Mouse (Mus musculus): ENCODE measurements around the gene Hspa1l. TPM values are rescaled to one million over a fixed set of nuclear protein-coding genes. Genes with fewer than 3 reads are reported as not detected.
"Not testable (repeated sequence)": the region's sequence is repeated elsewhere in the genome, so short reads cannot be mapped to it uniquely, and the experiment has no call there.

The Hspa1l gene
- total RNA-seq (2021): 10 to 100 TPM; 11.6 to 14.8 TPM
- long read RNA-seq, experiment 1, transcript Hspa1l-201 (2 exons, 2,472 nt): major isoform, 12 of 14 reads
- long read RNA-seq, experiment 1, partial matches to known transcripts: 2 of 14 reads
- long read RNA-seq, experiment 1, other reads (novel, unspliced or antisense): 0 of 14 reads
- long read RNA-seq, experiment 2, transcript Hspa1l-201 (2 exons, 2,472 nt): major isoform, 9 of 14 reads
- long read RNA-seq, experiment 2, partial matches to known transcripts: 5 of 14 reads
- long read RNA-seq, experiment 2, other reads (novel, unspliced or antisense): 0 of 14 reads

DNA sequence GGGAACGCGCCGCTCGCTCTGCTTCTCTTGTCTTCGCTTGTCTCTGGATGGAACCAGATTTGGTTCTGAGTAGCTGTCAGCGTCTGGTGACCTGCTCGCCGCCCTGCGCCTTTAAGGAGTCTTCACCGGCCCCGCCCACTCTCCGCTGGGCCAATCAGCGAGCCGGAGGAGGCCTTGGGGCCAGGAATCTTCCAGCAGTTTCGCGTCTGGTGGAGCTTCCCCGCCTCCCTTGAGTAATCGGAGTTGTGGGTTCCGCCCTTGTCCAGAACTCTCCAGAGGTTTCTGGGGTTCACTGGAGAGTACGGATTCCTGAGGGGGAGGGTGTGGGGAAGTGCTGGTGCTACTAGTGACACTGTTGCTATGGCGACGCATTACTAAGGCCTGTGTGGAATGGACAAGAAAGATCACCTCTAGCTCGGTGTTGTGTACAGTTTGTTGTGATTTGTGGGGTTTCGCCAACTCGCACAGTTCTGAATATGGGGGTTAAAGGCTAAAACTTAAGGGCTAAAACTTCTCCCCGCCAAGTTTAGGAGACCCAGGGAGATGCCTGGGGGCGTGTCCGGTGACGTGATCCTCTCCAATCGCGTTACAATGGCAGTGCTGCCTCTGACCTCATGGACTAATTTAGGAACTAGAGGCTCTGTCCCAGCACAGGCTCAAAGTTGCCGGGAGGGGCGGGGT lies at the start of gene Hspa1l, which contains the start of gene Hspa1a:
TSS of gene Hspa1l (plus strand) at position 635 of the 681 bp plus-strand sequence.
TSS of gene Hspa1a (minus strand) at position 88 of the 681 bp plus-strand sequence.
- DNase-seq: peak; percentile 82
- intact Hi-C loops (cut with DNase I; ENCODE audit: low total_unique reads): not testable (repeated sequence)

DNA sequence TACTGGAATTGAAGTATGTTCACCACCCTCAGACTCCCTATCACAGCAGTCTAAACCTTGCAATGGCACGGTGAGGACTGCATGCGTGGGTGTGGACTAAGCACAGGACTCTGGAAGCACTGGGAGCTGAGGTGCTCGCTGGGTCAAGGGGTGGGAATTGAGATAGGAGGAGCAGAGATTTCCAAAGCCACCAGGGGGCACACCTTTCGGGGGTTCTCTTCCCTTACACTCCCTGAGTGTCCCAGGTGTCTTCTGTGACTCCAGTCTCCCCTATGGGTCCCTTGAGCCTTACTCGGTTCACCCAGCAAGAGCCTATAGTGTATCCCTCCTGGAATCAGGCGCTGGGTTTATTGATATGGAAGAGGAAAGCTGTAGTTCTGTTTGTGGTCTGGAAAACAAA lies 49.6 kb upstream of the Hspa1l start:
- intact Hi-C loops (cut with DNase I; ENCODE audit: low total_unique reads): no loop called here
- no peak for DNase-seq

DNA sequence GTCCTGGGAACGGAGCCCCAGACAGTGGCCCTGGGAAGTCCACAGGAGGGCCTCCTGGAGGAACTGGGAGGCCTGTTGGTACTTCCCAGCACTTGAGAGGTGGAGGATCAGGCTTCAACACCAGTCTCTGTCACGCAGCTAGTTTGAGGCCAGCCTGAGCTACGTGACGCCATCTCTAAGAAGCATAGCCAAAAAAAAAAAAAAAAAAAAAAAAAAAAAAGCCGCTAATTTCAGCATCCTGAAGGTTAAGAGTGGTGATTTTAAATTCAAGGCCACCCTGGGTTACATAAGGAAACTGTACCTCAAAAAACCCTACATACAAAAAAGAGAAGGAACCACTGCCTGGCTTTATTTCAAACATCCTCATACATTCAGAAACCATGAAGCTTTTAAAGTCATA lies 48.2 kb upstream of the Hspa1l start:
- intact Hi-C loops (cut with DNase I; ENCODE audit: low total_unique reads): no loop called here
- DNase-seq: no peak

DNA sequence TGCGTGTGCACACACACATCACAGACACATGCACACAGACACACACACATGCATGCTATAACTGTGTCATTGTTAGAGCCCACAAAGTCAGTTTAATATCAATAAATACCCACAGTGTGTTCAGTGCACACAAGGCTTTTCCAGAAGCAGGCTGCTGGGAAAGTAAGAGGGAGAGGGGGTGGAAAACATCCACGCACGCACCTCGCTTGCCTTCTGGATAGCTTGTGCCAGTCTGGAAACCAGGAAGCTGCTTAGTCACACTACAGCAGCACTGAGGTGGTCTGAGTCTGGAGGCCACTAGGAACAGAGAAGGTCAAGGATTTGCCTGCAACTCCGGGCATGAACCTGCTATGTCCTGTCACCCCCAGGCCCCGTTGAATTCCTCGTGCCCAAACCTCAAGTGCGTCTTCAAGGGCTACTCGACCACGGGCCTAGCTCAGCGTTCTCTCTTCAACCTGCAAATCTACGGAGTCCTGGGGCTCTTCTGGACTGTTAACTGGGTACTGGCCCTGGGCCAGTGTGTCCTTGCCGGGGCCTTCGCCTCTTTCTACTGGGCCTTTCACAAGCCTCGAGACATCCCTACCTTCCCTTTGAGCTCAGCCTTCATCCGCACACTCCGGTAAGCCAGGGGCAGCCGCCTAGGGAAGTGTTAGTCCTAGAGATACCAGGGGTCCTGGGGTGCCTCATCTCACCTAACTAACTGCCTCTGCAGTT lies 45.0 kb upstream of the Hspa1l start:
- no peak for DNase-seq
- intact Hi-C loops (cut with DNase I; ENCODE audit: low total_unique reads): no loop called here

DNA sequence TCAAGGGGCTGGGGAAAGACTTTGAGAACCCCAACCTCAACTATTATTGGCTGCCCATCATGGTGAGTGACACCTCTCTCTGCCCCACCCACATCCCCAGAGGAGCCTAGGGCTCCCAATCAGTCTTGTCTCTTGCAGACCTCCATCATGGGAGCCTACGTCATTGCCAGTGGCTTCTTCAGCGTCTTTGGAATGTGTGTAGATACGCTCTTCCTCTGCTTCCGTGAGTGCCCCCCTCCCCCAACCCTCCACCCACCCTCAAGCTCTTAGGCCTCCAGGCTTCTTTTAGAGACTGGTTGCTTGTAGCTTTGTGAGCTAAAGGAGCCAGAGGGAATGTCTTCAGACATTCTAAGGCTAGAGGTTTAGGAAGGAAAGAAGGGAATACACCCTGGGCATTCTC lies 43.7 kb upstream of the Hspa1l start:
- DNase-seq: no peak
- intact Hi-C loops (cut with DNase I; ENCODE audit: low total_unique reads): no loop called here

DNA sequence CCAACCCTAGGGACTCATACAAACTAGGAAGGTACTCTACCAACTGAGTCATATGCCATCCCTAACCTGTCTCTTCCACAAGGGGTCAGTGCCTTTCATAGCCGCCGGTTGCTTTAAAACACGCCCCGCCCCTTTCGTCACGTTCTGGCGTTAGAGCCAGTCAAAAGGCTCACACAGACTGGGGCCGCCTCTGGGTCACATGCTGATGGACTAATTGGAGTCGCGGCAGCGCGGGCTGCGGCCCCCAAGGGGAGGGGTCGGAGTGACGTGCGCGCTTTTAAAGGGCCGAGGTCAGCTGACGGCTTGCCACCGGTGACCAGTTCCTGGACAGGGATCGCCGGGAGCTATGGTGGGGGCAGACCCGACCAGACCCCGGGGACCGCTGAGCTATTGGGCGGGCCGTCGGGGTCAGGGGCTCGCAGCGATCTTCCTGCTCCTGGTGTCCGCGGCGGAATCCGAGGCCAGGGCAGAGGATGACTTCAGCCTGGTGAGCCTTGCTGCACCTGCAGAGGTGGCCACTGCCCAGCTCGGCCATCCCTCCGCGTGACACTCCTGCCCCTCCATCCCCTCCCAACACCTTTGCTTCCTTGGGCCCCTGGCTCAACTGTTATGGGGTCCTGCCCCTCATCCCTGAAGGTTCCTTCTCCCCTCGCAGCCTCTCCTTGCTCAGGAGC lies 41.3 kb upstream of the Hspa1l start, which contains the start of gene Neu1:
TSS of gene Neu1 (plus strand) at position 193 of the 674 bp plus-strand sequence.
- intact Hi-C loops (cut with DNase I; ENCODE audit: low total_unique reads): no loop called here
- DNase-seq: peak; percentile 99

DNA sequence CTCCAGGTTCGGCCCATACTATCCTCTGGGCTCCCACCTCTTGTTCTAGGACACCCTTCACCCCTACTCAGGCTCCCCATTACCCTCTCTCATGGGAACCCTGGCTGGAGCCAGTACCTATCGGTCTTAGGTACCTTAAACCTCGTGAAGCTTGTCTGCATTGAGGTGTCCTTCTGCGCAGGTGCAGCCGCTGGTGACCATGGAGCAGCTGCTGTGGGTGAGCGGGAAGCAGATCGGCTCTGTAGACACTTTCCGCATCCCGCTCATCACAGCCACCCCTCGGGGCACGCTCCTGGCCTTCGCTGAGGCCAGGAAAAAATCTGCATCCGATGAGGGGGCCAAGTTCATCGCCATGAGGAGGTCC lies 40.8 kb upstream of the Hspa1l start:
- no peak for DNase-seq
- intact Hi-C loops (cut with DNase I; ENCODE audit: low total_unique reads): no loop called here

DNA sequence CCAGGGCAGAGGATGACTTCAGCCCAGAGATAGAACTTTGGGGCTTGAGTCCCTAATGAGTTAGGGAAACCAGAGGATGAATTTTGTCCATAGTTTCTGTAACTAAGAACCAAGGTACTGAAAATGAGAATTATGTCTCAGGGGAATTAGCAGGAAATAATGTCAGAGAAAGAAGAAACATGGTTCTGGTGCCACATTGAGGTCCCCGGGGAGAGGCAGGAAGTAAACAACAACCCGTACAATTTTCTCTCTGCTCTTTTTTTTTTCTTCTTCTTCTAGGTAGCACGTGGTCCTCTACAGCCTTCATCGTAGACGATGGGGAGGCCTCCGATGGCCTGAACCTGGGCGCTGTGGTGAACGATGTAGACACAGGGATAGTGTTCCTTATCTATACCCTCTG lies 40.2 kb upstream of the Hspa1l start:
- DNase-seq: no peak
- intact Hi-C loops (cut with DNase I; ENCODE audit: low total_unique reads): no loop called here

DNA sequence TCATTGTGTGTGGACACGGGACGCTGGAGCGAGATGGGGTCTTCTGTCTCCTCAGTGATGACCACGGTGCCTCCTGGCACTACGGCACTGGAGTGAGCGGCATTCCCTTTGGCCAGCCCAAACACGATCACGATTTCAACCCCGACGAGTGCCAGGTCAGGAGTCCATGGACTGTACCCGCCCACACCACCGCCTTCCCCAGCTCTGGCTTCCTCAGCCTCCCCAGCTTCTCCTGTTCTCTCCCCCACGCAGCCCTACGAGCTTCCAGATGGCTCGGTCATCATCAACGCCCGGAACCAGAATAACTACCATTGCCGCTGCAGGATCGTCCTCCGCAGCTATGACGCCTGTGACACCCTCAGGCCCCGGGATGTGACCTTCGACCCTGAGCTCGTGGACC lies 38.5 kb upstream of the Hspa1l start:
- intact Hi-C loops (cut with DNase I; ENCODE audit: low total_unique reads): no loop called here
- DNase-seq: no peak

DNA sequence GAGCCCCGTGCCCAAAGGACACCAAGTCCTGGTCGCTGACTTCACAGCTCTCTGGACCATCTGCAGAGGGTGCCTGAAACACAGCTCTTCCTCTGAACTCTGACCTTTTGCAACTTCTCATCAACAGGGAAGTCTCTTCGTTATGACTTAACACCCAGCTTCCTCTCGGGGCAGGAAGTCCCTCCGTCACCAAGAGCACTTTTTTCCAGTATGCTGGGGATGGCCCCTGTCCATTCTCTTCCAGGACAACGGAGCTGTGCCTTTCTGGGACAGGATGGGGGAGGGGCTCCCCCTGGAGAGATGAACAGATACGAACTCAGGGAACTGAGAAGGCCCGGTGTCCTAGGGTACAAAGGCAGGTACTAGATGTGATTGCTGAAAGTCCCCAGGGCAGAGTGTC lies 37.7 kb upstream of the Hspa1l start:
- intact Hi-C loops (cut with DNase I; ENCODE audit: low total_unique reads): no loop called here

DNA sequence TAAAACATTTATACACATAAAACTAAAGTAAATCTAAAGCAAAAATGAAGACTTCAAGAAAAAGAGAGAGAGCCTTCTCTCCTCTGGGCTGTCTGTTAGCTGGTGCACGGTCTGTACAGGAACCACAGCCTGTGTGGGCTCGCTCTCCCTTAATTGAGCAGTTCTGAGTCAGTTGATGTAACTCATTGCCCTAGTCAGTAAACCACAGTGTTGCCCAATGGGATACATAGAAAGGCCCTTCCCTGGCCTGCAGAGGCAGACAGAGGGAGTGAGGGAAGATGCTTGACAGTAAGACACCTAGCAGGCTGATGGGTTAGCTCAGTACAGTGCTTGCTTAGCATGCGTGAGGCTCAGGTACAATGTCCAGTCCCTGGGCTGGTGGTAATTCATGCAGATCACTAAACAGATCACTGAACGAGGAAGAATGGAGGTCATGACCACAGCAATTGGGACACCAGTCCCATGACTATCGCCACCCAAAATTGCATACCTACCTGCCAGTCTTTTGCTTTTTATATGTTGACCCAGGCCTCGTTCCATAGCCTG lies 34.5 kb upstream of the Hspa1l start:
- no peak for DNase-seq
- intact Hi-C loops (cut with DNase I; ENCODE audit: low total_unique reads): no loop called here

More for the DNA sequence above, 37.7 kb upstream of the Hspa1l start:
- DNase-seq: no peak

DNA sequence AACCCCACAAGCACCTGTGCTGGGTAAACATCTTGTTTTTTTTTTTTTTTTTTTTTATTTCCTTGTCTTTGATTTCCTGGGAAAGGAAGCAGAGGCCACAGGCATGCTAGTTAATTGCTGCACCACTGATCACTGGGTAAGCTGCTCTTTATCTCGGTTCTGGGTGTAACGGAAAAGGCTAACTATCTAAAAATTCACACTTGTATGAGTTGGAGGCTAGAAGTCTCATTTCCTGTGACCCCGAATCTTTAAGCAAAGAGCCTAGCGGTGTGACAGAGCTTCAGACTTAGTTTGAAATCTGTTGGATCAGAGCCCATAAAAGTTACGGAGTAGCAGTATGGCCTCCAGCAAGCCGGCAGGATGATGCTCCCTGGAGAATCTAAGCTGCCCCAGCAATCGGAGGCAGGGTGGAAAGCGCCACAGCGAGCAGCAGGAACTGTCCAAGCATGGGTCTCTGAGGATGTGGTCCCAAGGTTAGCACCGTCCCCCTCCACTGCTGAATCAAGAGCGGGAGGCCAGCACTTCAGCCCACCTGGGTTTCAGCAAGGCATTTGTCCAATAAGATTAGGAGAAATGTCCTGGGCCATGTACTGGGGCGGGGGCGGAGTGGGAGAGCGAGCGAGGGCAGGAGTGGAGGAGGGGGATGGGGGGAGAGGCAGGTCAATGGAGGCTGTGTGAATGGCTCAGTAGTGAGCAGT lies 31.0 kb upstream of the Hspa1l start:
- DNase-seq: no peak
- intact Hi-C loops (cut with DNase I; ENCODE audit: low total_unique reads): no loop called here

DNA sequence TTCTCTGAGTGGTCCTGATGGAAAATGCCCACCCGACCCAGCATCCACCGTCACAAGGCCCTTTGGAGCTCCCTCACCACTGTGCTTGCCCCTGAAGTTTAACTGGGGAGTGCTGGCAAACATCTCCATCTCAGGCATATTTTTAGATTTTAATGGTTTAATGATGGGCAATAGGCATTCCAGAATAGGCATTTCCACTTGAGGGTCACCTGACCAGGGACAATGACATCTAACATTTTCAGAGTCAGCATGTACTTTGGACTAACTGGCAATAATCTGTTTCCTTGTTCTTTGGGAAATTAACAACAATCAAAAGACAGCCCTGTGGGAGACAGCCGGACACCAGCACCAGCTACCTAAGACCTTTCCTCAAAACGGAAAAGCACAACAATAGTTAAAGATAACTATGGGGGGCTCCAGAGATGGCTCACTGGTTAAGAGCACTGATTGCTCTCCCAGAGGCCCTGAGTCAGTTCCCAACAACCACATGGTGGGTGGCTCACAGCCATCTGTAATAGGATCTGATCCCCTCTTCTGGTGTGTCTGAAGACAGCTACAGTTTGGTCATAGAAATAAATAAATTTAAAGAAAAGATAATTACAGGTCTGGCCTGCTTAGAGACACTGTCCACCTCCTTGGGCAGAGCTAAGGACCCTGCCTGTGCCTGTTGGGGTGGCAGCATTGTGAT lies 29.2 kb upstream of the Hspa1l start:
- DNase-seq: no peak
- intact Hi-C loops (cut with DNase I; ENCODE audit: low total_unique reads): no loop called here

DNA sequence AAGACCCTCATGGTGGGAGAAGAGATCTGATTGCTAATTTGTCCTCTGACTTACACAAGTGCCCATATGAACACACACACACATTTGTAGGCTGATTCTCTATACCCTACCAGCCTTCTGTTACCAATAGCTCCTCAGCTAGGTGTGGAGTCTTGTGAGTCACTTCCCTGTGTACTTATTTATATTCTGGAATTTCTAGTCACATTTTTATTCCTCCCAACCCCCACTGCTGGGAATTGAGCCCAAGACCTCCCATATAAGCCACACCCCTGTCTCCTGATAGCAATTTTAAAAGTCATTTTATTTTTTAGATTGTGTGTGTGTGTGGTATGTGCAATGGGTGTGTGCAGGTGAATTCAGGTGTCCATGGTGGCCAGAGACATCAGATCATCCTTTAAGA lies 28.1 kb upstream of the Hspa1l start:
- intact Hi-C loops (cut with DNase I; ENCODE audit: low total_unique reads): no loop called here
- no peak for DNase-seq

DNA sequence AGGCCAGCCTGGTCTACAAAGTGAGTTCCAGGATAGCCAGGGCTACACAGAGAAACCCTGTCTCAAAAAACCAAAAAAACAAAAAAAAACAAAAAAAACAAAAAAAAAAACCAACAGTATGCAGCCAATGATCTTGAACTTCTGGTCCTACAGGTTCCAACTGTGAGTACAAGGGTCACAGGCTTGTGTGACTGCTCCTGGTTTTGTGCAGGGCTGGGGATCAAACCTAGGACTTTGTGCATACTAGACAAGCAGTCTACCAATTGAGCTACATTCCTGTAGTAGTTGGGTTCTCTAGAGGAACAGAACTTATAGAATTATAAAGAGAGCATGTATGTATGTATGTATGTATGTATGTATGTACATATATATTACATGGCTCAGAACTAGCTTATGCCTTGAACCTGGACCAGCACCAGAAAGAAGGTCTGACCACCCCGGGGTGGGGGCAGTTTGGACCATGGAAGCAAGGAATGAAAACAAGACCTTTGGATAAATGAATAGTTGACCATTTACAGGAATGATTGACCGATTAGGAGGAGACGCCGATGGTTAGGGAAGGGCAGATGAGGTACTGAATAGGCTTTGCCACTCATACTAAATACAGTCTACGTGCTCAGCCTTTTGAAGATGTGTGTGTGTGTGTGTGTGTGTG lies 25.9 kb upstream of the Hspa1l start:
- intact Hi-C loops (cut with DNase I; ENCODE audit: low total_unique reads): no loop called here
- no peak for DNase-seq

DNA sequence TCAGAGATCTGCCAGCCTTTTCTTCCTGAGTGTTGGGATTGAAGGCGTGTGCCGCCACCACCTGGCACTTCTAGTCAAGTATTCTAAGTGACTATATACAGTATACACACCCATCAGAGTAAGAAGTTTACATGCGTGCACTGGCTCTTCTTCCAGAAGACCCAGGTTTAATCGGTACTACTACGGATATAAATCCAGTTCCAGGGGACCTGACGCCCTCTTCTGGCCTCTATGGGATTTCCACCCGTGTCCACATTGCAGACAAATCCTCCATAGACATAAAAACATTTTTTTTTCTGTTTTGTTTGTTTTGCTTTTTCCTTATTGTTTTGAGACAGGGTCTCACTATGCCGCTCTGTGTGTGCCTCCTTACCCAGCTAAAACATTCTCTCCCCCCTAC lies 24.9 kb upstream of the Hspa1l start:
- intact Hi-C loops (cut with DNase I; ENCODE audit: low total_unique reads): no loop called here

DNA sequence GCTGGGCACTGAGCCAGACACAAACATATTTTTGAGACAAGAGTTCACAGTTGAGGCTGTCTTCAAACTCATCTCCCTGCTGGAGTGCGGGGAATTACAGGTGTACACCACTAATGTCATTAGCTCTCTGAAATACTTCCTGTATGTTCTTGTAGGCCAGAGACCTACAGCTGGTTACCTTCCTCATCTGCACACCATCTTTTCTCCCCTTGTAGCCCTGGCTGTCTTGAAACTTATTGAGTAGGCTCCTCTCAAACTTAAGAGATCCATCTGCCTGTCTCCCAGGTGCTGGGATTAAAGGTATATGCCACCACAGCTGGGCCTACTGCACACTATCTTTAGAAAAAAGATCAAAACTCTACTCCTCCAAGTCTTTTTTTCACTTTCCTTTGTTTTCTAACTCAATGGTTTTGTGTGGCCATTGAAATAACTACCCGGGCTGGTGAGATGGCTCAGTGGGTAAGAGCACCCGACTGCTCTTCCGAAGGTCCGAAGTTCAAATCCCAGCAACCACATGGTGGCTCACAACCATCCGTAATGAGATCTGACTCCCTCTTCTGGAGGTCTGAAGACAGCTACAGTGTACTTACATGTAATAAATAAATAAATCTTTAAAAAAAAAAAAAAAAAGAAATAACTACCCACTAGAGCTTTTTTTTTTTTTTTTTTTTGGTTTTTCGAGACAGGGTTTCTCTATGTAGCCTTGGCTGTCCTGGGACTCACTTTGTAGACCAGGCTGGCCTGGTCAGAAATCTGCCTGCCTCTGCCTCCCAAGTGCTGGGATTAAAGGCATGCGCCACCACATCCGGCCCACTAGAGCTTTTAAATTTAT lies 23.6 kb upstream of the Hspa1l start:
- intact Hi-C loops (cut with DNase I; ENCODE audit: low total_unique reads): not testable (repeated sequence)

More for the DNA sequence above, 24.9 kb upstream of the Hspa1l start:
- DNase-seq: no peak

More for the DNA sequence above, 23.6 kb upstream of the Hspa1l start:
- not testable (repeated sequence) for DNase-seq

All from gastrocnemius, postnatal 14 days (tissue).